Mouse (Mus musculus) megakaryocyte, embryonic 14.5 days (primary cell): ENCODE measurements around the gene Stx11.

Experiments used
- FLI1 ChIP-seq: IDR thresholded peaks from 2 replicates; pipeline ENCODE4 v1.6.1; 2012; ENCODE audit warnings: low read length, inconsistent platforms, mixed read lengths
- GATA1 ChIP-seq: IDR thresholded peaks from 3 replicates; pipeline ENCODE4 v1.6.1; 2012; ENCODE audit warnings: mixed read lengths, low read length, inconsistent platforms, borderline replicate concordance

- TF ChIP-seq GATA1 (no peak), FLI1 (no peak)
Measured at GRCm38 (mm10) chr10:12936079-12936478, 28.0 kb downstream of the Stx11 start.
